Mouse (Mus musculus) left cerebral cortex, postnatal 4 days (tissue): ENCODE results near the gene Rbms3. TPM values are rescaled to one million over a fixed set of nuclear protein-coding genes. Genes with fewer than 3 reads are reported as not detected.
A peak's percentile ranks its signal among the peaks of the same experiment; 100 is the strongest.

ENCODE experiments used
- DNase-seq: peaks from one replicate; pipeline ENCODE4 v3.0.0-alpha.2; 2022
- intact Hi-C: fragments of 180-260 bp; cut with DNase I; formaldehyde crosslinking; loops from one replicate; pipeline ENCODE4 v1.15.1; 2025
- total RNA-seq, 2 experiments: library from RNA; stranded (reverse); gene quantifications; 2 replicates each; pipeline ENCODE4 v1.2.3; 2021

Rbms3 gene
- total RNA-seq, 2 experiments from 2014 or later: 18.3 to 22.5 TPM

DNA sequence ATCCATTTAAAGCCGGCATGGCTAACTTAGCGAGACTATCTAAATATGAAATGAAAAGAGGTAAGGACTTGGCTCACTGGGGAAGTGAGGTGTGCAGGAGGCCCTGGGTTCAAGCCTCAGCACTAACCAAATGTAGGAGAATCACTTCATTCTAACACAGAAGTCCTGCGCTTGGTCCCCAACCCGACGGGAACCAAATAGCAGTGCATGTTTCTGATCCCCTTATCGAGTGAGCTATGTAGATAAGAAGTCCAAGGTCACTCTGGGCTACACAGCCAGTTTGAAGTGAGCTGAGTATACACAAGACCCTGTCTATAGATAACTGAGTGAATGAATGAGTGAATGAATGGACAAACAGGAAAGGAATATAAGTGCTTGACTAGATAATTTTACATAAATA lies 508.1 kb downstream of the Rbms3 start:
- intact Hi-C loops: no loop called here
- DNase-seq: no peak

DNA sequence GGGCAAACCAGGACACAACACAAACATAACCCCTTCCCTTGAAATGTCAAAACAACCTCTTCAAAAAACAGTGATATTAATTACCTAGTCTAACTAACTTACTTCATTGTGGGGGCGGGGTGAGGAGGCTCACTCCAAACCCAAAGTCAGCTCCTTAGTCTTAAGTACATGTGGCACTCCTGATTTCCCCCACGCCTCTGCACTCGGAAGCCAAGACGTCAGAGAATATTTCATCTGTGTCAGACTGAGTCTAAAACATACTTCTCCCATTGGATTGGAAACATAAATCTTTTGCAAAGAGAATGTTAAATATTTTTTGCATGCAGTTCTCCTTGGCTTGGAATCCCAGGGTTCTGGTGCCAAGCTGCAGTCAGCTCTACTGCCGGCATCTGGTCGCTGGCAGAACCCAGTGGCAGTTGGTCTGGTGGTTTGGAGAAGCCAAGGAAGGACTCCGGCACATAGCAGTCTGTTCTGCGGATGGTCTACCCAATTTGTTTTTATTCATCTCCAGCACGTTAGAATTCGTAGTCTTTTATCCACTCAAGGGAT lies 512.5 kb downstream of the Rbms3 start:
- peak; percentile 44 for DNase-seq
- intact Hi-C loops: no loop called here

DNA sequence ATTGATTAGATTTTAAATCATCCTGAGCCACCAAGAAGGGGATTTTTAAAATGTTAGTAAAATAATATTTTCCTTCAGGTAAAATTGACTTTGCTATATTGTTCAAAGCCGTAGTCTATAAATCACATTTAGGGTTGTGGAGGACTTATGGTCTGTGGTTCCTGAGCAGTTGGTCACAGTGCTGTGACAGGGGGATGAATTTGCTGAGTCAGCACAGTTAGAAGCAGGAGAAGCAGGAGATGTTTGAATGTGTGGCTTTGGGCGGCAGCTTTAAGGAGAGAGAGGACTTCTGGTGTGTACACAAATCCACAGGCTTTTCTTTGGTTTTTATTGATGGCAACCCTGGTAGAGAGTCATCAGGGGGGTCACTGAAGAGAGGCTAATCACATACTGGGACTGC lies 514.1 kb downstream of the Rbms3 start:
- DNase-seq: no peak
- intact Hi-C loops: no loop called here

DNA sequence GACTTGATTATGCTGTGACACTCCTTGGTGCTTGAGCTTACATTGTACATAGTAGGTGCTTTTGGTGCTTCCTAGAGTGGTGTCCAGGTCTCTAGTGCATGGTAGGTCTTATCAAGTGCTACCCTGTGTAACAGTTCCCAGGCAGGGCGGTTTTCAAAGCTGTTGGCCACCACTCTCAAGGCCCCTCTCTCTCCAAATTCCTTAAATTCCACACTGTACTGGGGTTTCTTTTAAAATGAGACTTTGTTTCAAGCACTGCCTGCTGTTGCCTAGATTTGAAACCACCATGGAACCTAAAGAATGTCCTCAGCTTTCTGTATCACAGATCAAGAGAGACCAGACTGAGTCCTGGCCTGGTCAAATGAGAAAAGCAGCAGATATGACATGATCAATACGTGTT lies 516.1 kb downstream of the Rbms3 start:
- intact Hi-C loops: no loop called here
- no peak for DNase-seq

DNA sequence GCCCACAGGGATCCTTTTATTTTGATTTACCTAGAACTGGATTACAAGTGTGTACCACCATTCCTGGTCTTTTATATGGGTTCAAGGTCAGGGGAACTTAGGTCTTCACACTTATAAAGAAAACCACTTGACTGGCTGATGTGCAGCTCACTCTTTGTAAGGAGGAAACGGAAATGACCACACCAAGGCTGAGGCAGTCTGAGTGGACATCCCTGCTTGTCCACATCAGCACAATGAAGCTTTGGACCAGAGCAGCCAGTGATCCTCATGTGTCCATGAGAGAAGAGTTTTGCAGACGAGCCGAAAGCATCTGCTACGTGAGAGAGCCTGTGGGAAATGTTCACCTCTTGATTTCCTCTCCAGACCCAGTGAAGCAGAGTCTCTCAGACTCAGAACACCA lies 521.8 kb downstream of the Rbms3 start:
- no peak for DNase-seq
- intact Hi-C loops: no loop called here

DNA sequence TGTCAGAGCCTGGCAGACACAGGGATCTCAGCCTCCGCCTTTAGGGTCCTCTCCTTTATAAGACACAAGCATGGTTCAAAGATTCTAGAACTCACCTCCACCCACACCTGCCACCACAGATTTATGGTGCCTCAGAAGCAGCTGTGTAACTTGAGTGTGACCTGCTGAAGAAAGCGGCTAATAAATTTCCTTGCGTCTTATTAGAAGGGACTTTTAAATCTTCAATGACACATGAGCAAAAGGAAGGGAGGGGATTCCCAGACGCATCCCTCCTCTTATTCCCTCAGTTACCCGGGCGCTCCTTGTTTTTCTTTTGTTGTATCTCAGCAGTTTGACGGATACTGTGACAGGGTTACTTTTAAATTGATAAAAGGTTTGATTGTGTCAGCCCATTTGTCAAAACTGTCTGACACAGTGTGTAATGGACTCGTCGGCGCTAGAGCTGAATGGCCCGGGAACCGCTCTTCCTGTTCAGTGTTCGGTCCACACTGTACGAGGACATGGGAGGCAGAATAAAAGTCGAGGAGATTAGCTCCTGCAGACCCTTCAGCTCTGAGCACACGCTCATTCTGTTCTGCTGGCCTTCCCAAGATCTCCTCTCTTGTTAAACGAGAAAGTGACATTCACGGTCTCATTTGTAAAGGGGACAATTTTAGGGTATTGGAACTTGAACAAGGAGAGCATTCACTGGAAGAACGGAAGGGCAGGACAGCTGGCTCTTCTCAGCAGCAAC lies 527.3 kb downstream of the Rbms3 start:
- intact Hi-C loops: no loop called here
- no peak for DNase-seq

DNA sequence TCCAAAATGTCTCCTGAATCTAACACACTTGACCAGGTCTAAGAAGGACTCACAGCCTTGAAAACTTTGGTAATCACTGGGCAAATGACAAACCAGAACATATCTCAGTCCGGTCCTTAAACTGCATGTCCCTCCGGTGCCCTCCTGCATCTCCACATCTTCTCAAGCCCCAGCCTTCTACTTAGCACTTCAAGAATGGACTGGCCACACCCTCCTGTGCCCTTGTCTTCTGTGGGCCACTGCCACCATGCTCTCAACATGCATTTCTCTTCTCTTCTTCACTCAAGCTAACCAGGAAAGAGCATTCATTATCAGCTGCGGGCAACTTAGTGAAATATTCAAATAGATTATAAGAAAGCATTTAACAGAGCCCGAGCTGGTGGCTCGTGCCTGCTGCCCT lies 529.5 kb downstream of the Rbms3 start:
- no peak for DNase-seq
- intact Hi-C loops: no loop called here

DNA sequence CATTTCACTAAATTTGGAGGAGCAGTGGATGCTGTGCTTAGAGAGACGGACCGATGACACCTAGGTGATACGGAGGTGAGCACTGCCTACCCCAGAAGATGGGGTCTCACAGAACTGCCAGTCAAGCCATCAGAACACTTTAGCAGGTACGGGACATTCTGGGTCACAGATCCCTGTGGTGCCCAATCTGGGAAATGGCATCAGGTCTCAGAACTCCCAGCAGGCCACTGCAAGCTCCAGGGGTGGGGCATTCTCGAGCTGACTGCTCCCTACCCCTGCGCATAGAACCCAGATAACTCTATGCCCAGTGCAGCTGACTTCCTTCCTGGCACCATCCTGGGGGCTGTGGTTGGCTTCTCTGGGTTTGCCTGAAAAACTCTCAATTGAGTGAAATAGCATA lies 536.2 kb downstream of the Rbms3 start:
- DNase-seq: no peak
- intact Hi-C loops: no loop called here

DNA sequence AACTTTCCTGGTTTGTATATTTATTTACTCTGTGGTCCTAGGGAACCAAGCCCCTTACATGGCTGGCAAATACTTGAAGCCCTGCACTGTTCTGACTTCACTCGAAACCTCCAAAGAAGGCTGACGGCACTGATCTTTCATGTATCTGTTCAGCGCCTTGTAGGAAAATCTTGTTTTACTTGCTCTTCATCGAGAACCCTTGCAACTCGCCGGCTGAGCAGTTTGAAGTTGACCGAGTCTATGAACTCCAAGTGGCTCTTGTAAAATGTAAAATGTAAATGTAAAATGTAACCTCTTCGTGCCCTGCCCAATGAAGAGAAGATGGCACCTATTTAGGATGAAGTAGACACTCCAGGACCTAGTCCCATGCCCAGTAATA lies 537.5 kb downstream of the Rbms3 start:
- intact Hi-C loops: no loop called here
- DNase-seq: no peak

DNA sequence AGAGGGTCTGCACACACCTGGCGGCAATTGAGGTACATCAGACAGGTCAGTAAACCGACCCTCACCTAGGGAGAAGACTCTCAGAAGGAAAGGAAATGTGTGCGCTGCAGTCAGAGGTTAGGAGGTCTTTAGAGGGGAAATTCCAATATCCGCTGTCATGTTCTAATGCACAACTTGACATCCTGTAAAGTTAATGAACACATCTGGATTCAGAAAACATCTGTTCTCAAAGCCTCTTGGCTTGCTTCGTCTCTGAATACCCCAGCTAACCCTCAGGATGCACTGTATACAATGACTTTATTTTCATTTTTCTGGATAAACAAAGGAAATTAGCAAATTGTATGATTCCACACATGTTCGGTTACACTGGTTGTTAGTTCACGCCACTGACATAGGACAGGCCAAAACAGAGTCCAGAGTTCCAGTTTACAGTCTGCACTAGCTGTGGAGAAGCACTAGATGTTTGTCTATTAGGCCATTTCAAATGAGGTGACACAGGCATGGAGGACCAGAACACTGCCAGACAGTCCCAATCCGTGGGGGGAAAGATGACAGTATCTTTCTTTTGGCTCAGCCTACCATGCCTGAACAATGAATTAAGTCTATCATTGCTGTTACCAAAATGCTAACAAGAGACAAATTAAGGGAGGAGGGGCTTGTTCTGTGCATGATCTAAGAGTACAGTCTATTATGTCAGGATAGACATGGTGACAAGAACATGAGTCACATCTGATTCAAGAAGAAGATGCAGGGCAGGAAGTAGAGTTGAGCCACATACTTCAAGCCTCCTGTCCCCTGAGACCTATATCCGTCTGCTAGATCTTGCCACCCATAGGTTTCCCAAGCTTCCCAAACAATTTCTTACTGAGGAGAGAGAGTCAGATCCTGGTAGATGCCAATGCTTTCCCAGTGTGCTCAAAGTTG lies 538.2 kb downstream of the Rbms3 start:
- intact Hi-C loops: no loop called here
- DNase-seq: no peak

DNA sequence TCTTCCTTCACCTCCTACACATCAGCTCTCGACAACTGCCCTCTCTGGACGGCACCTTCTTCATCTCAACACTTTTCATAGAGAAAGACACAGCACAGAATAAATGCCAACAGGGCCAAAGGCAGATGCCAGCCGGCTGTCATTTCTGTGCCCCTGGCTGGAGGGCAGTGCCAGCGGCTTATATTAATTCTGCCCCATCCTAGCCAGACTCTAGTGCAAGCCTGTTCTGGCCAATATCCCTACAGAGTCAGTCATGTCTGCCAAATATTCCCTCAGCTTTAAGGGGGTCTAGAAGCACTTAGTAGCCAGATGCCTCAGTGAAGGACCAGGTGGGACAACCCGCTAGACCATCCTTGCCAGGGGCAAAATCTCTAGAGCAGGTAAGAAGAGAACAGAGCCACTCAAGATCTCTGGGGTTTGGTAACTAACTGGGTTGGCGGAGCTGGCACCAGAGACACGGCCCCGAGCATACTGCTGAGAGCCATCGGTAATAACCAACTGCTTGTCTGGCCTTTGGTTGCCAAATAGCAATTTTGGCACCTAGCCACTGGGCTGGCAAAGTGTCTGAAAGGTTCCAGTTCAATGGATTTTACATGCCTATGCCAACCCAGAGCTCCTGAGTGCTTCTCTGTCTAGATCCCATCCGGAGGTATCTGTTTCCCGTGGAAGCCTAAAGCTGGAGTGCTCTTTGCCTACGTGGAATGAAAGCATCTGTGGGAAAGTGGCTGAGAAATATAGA lies 540.1 kb downstream of the Rbms3 start:
- intact Hi-C loops: no loop called here
- DNase-seq: peak; percentile 97

DNA sequence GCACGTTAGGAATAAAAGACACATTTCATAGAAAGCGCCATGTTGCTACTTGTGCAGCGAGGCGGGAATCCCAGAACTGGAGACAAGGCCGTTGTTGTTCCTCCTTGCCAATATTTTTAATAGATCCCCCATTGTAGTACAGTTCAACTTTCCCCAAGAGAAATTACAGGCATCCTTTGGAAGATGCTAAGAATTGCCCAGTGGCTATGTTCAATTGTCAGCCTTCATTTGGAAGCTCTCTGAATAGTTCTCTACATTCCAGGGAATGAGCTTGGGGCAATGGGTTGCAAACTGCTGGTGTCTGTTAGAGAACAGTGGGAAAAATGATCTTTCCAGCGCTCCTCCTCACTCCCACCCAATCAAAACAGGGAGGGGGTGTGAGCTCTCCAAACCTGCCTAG lies 541.4 kb downstream of the Rbms3 start:
- intact Hi-C loops: no loop called here
- no peak for DNase-seq

DNA sequence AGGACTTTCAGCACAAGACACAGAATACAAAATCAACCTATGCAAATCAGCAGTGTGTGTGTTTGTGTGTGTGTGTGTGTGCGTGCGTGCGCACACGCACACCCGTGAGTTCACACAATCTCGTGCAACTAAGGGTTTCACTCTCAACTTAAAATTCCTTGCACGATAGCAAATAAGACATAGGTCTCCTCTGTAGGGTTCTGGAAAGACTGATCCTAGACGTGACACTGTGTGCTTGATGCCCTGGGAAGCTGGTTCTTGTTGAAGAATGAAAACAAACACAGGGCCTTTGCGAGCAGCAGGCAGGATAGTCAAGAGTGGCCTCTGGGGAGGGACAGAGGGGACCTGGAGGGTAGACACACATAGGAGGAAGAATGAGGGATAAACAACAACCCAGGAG lies 544.0 kb downstream of the Rbms3 start:
- intact Hi-C loops: no loop called here
- no peak for DNase-seq

DNA sequence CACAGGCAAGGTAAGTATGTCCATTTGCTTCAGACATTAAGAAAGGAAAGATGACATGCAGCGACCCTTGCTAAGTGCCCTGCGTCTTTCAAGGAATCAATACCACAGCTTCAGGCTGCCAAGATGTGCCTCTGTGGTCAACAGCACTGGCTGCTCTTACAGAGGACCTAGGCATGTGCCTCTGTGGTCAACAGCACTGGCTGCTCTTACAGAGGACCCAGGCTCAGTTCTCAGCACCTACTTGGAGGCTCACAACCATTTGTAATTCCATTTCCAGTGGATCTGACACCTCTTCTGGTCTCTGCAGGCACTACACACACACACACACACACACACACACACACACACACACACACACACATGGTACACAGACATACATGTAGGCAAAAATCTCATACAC lies 545.2 kb downstream of the Rbms3 start:
- DNase-seq: no peak

DNA sequence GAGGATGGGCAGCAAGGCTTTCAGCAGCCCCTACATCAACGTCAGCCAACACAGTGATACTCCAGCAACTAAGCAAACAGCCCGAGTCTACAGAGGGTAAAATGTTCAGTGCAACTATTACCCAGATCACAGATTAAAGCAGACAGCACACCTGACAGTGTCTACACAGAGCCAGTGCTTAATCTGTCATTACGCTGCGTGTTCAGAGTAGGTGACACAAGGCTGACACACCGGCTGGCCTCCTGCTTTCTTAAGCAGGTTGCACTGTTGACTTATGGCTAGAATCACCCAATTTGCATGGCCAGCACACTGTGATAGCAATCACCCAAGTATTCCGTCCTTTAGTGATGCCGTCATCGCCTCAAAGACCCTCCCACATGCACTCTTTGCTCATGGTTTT lies 550.2 kb downstream of the Rbms3 start:
- intact Hi-C loops: no loop called here
- DNase-seq: no peak

More for the DNA sequence above, 545.2 kb downstream of the Rbms3 start:
- intact Hi-C loops: no loop called here

DNA sequence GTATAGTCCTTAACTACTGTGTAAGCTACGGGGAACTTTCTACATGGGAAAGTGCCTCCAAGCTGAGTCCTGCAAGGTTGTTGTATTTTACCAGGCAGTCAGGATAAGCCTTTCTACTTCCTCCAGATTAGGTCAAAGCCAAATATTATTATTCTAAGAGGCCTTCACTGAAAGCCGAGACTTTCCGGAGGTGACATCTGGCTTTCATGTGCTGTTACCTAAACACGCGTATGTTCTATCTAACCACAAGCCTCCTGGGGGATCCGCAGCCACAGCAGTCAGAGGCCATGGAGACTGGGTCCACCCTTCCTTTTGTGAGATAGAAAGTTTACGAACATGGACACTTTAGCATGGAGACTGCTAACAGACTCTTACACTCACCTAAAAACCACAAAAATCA lies 552.2 kb downstream of the Rbms3 start:
- no peak for DNase-seq
- intact Hi-C loops: no loop called here

DNA sequence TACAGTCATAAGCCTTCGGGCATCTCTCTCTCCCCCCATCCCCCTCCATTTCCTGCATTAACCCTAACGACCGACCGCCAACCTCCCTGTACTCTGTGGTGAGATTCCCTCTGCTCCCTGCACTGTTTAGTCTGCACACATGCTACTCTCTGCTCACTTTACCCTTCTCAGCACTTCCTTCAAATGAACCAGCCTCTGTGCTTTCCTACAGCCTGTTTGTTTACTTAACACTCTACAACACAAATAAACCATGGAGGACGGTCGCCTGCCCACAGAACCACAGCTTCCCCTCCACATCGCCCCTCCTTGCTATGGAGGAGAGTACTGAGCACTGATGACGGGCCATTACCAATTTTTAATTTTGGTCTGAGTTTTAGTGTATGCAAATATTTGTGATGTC lies 552.9 kb downstream of the Rbms3 start:
- no peak for DNase-seq
- intact Hi-C loops: no loop called here

DNA sequence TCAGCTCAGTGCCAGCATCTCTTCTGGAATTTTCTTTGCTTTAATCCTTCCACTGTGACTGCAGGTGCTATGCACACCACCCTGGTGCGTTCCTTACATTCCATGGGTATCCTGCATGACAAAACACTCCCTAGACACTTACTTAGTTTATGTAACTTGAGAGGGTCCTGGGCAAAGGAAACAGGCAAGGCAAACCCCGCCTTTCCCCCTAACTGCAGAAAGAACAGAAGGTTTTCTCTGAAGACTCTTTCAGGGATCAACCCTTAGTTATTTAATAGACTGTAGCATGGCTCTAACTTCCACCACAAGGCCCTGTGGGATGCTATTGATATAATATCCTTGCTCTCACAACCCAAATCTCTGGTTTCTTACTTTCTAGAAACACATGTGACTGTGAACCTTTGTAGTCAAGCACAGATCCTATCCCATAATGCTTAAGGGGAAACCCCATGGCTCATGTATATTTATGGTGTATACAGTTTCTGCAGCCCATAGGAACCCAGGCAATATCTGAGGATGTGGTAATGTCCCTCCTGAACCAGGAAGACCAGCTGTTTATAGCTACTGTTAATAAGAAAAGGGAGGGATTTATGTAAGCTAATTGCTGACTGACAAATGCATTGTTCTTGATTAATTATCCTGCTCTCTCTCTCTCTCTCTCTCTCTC lies 557.1 kb downstream of the Rbms3 start:
- DNase-seq: no peak
- intact Hi-C loops: no loop called here

DNA sequence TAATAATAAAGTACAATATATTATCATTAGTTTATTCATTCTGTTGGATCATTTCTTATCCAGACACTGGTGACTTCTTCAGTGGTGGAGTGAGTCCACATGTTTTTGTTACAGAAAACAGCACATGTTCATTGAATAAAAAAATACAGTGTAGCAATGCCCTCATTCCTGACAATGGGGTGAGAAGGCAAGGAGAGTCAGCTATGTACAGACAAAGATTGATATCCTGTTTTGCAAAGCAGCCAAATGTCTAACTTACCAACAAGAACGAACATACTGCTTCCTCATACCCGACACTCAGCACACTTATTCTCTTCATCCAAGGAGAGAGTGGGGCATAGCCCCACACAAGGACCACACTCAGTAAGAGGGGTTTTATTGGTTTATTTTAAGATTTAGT lies 559.1 kb downstream of the Rbms3 start:
- no peak for DNase-seq
- intact Hi-C loops: no loop called here

DNA sequence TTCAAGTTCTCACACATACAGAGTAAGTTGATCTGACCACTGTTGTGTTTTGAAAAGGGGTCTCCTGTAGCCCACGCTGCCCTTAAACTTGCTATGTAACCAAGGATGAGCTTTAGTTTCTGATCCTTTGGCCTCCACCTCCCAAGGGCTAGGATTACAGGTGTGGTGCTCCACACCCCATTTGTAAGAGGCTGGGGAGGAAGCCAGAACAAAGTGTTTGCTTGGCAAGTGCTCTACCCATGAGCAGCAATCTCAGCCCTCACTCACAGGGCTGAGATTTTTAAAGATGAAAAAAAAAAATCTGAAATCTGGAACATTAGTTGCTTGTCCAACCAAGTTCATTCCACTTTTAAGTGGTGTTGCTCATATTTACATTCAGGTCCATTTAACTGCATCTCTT lies 560.5 kb downstream of the Rbms3 start:
- no peak for DNase-seq
- intact Hi-C loops: no loop called here
